Mouse (Mus musculus): ENCODE results near the gene Ehhadh.

Ehhadh gene

DNA sequence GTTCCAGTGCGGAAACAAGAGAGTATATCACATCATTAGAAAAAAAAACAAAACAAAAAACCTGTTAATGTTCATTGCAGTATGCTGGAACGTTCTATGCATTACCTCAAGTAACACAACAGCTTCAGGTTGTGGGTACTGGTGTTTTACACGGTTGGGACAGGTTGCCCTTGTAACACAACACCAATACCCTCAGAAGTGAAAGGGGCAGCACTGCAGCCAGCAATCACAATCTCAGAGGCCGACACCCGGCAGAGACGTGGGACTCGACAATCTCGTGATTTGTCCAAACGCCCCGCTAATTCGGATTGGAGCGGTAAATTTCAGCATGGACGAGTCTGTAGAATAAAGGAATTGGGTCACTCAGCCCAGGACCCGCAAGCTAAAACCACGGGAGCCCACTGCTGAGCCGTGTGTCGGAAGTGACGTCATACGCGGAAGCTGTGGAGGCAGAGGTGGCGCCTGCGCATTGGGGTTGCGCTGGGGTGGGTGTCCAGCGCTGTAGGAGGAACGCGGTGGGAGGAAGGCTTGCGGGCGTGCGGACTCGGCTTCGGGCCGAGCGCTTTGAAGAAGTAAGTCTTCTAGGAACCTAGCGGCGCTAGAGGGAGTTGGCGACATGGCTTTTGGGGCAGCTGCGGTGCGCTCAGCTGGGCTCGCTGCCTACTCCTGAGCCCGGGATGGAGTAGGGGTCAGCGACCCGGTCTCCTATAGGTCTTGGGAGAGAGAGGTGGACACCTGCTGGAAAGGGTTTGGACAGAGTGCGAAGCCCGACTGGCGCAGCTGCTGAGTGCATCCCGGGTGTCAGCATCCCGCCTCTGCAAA is 6.5 kb upstream of the Ehhadh start, which contains the start of gene Map3k13:
TSS of gene Map3k13 (plus strand) at position 472 of the 822 bp plus-strand sequence.
- peak; percentile 87 for DNase-seq (ENCODE audit: low read depth)

GRCm38 (mm10) chr16:21793080-21793810 is 5.6 kb upstream of the Ehhadh start:
- peak; percentile 33 for DNase-seq (ENCODE audit: low read depth)

DNA sequence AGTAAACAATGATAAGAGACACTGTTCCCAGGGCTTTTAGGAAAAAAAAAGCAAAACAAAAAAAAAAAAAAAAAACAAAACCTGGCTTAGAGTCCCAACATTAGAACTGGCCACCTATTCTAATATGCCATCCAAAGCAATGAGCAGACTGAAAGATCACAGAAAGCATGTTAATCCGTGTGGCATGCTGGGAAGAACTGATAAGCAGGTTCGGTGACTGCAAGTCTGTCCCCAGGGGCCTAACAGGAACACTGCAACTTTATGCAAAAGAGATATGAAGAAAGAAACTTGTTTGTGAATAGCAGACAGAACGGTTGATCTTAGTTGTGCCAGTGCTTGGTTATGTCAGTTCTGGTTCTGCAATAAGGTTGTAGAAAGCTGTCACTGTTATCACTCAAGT is 4.2 kb upstream of the Ehhadh start:
- peak; percentile 73 for DNase-seq (ENCODE audit: low read depth)

GRCm38 (mm10) chr16:21790469-21790868 is 2.9 kb upstream of the Ehhadh start:
- no peak for DNase-seq (ENCODE audit: low read depth)

DNA sequence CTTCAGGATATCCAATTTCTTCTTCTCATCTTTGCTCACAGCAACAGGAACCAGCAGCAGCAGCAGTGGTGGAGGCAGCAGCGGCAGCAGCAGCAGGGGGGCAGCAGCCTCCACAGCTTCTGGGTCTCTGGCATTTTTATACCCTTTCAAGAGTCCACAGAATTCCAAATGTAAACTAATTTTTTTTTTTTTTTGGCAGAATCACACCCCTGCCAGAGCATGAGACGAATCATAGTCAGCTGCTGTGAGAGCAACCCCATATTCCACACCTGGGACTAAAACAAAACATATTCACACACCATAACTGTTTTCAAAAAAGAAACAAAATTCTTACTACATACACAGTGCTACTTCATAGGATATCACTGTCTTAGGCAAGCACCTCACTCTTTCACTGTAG is 1.6 kb upstream of the Ehhadh start:
- no peak for DNase-seq (ENCODE audit: low read depth)

- peak; percentile 25 for DNase-seq (ENCODE audit: low read depth)
These were observed 974 bp upstream of the Ehhadh start for GRCm38 (mm10) chr16:21788581-21788980.

GRCm38 (mm10) chr16:21786317-21786716 is 1.3 kb downstream of the Ehhadh start:
- DNase-seq (ENCODE audit: low read depth), result no peak

GRCm38 (mm10) chr16:21785000-21785399 is 2.6 kb downstream of the Ehhadh start:
- no peak for DNase-seq (ENCODE audit: low read depth)

- no peak for DNase-seq (ENCODE audit: low read depth)
These were observed 4.8 kb downstream of the Ehhadh start for GRCm38 (mm10) chr16:21782807-21783206.

DNA sequence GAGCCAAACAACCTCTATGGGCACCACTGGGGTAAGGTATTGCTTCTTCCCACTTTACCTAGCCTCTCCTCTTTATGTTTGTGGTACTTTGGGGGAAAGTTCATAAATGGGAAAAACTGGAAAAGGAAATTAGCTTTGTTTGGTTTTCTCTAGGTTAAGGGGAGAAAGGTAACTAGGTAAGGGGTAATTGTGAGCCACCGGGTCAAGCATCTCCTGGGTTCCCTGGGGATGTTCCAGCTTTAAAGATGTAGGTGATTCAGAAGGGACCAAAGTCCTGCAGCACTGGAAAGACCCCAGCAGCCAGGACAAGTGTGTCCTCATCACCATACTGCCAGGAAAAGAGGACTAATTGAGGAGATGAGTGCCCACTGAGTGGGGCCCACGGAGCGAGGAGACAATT is 5.7 kb downstream of the Ehhadh start:
- DNase-seq (ENCODE audit: low read depth), result no peak

- no peak for DNase-seq (ENCODE audit: low read depth)
These were observed 6.3 kb downstream of the Ehhadh start for GRCm38 (mm10) chr16:21781277-21781676.

GRCm38 (mm10) chr16:21779149-21779548 is 8.5 kb downstream of the Ehhadh start:
- DNase-seq (ENCODE audit: low read depth), result peak; percentile 21

GRCm38 (mm10) chr16:21778293-21778866 is 9.2 kb downstream of the Ehhadh start:
- DNase-seq (ENCODE audit: low read depth), result peak; percentile 30

- no peak for DNase-seq (ENCODE audit: low read depth)
These were observed 12.9 kb downstream of the Ehhadh start for GRCm38 (mm10) chr16:21774725-21775124.

DNA sequence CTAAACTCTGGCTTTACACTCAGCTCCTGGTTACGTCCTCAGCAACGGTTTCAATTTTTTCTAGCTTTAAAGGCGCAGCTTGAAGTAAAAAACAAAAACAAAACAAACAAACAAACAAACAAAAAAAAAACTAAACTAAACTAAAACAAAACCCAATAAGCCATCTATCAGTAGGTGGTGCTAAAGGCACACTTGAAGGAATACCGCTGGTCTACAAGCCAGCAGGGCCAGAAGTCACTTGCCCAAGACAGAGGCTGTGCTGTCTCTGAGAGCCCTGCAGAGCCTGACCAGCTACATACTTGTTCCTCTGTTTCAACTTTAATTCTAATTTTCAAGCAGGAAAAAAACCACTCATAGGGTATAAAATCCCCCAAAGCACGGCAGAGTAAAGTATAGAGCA is 17.9 kb downstream of the Ehhadh start:
- no peak for DNase-seq (ENCODE audit: low read depth)

- DNase-seq (ENCODE audit: low read depth), result no peak
These were observed 19.4 kb downstream of the Ehhadh start for GRCm38 (mm10) chr16:21768255-21768654.

- no peak for DNase-seq (ENCODE audit: low read depth)
These were observed 29.2 kb downstream of the Ehhadh start for GRCm38 (mm10) chr16:21758447-21758846.

DNA sequence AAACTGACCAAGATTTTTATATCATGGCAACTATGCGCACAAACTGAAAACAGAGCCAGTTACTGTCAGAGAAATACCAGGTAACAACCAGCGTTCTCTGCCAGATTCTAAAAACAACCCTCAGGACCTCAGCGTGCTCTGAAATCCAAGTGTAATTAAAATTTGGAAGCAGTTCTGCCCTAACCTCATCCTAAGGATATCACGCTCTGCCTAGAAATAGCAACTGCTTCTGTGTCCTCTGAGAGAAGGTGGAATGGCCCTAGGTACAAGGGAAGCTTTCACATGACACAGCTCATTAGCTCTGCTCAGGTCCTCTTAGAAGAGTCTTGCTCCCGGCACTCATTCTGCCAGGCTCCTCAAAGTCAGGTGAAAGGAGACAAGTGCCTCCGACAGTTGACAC is 44.2 kb downstream of the Ehhadh start:
- no peak for DNase-seq (ENCODE audit: low read depth)

DNA sequence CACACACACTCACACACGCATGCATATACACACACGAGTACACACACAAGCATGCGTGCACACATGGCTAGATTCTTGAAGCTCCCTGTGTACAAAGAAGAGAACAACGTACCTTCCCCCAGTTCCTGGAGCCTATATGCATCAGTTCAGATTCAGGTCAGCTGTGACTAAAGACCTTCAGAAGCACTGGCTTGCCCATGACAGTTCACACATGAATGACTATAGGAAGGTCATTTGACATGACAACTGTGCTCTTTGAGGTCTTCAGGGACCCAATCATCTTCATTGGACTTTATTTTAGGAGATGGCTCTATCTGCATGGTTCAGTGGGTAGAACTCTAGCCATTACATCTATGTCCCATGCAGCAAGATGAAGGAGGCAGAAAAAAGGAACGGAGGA is 44.7 kb downstream of the Ehhadh start:
- DNase-seq (ENCODE audit: low read depth), result no peak

DNA sequence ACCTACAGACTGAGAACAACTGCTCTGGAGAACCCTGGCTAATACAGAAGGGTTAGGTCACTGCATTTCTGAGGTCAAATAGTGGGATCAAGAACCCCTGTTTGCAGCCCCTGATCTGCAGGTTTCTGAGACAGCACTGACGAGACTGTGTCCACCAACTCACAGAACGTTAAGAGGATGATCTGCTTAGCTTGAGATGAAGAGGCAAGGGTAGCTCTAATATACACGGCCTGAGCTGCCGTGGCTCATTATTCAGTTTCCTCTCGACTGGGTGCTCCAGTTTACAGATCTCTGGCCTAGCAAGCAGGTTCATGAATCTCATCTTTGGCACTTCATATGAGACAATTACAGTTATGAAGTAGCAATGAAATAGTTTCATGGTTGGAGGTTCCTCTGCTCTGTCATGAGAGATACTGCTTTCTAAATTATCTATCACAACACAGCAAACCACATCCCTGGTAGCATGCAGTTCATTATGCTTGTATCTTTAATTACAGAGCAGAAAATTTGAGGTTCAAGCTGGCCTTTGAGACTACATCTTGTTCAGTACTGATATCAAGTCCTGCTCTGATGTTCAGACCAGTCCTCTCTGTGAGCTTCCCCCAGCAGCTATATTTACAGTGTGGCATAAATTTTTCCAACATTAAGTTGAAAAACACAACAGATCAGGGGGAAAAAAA is 45.3 kb downstream of the Ehhadh start:
- DNase-seq (ENCODE audit: low read depth), result no peak

- no peak for DNase-seq (ENCODE audit: low read depth)
These were observed 46.1 kb downstream of the Ehhadh start for GRCm38 (mm10) chr16:21741542-21741941.

DNA sequence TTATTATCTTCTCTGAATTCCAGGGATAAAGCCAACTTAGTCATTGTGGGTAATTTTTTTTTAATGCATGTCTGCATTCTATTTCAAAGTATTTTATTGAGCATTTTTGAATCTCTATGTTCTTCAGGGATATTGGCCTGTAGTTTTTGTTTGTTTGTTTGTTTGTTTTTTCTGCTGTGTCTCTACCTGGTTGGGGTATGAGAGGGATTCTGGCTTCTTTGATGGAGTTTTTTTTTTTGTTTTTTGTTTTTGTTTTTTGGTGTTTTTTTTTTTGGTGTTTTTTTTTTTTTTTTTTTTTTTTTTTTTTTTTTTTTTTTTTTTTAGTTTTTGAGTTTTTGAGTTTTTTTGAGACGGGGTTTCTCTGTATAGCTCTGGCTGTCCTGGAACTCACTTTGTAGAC is 52.0 kb downstream of the Ehhadh start:
- no peak for DNase-seq (ENCODE audit: low read depth)
